Mouse (Mus musculus): Measurements from ENCODE around the gene Prdx2. TPM values are rescaled to one million over a fixed set of nuclear protein-coding genes. Genes with fewer than 3 reads are reported as not detected.

Prdx2 gene
- total RNA-seq, 1 experiment = 328 TPM

- DNase-seq (ENCODE audit: low read depth, low spot score) = no peak
- Histone ChIP-seq H3K9me3 (ENCODE audit: control insufficient read depth, insufficient read depth, low read depth, low read length) (no peaks in the 10 kb centered on the region), H3K4me1 (ENCODE audit: control insufficient read depth in 2 of 2, insufficient read depth in 2 of 2, low read length in 2 of 2, poor library complexity in 1 of 2) (peaks cover 0 to 4% of the 10 kb centered on the region in 2 experiments; a peak in 1 of 4 replicates), H3K27ac (ENCODE audit: insufficient read depth, low read depth, low read length, poor library complexity, severe bottlenecking) (no peak overlapping the region), H3K4me3 (ENCODE audit: insufficient read depth in 1 of 2, low read depth in 1 of 2, low read length in 2 of 2, poor library complexity in 1 of 2, severe bottlenecking in 1 of 2) (no peak overlapping the region), H3K9ac (ENCODE audit: insufficient read depth, low read depth, low read length, poor library complexity, severe bottlenecking) (no peak overlapping the region), H3K36me3 (ENCODE audit: control insufficient read depth, insufficient read depth, low read length, poor library complexity, severe bottlenecking) (no peaks in the 10 kb centered on the region)
- in situ Hi-C loops (cut with MboI; ENCODE audit: low sequenced_read_pairs in 2 of 2, unreplicated experiment in 2 of 2) = no loop called here
- TF ChIP-seq ZC3H11A (IDR thresholded peaks at IDR 0.05; ENCODE audit: borderline replicate concordance, low read depth, low read length) (no peak), HCFC1 (IDR thresholded peaks at IDR 0.05; ENCODE audit: borderline replicate concordance, insufficient read depth, low read length) (no peak), ZNF384 (IDR thresholded peaks at IDR 0.05; ENCODE audit: low read depth, low read length) (no peak), MAFK (IDR thresholded peaks at IDR 0.05; ENCODE audit: insufficient read depth, low read depth, low read length) (no peak), CHD2 (IDR thresholded peaks at IDR 0.05; ENCODE audit: low read depth, low read length) (no peak)
These were observed 33.9 kb upstream of the Prdx2 start for GRCm38 (mm10) chr8:84935489-84935888.

GRCm38 (mm10) chr8:84936041-84936961 lies 33.1 kb upstream of the Prdx2 start:
- DNase-seq (ENCODE audit: low read depth, low spot score) = no peak
- in situ Hi-C loops (cut with MboI; ENCODE audit: low sequenced_read_pairs in 2 of 2, unreplicated experiment in 2 of 2) = no loop called here
- H3K9ac ChIP-seq (ENCODE audit: insufficient read depth, low read depth, low read length, poor library complexity, severe bottlenecking) = peak overlapping the region; percentile 71; the same call in 1 of the 2 replicates

GRCm38 (mm10) chr8:84936962-84937546 lies 32.3 kb upstream of the Prdx2 start, which contains the start of gene Mast1:
TSS of gene Mast1 (minus strand) at chr8:84937359.
- in situ Hi-C loops (cut with MboI; ENCODE audit: low sequenced_read_pairs in 2 of 2, unreplicated experiment in 2 of 2) = no loop called here
- DNase-seq (ENCODE audit: low read depth, low spot score) = no peak
- TF ChIP-seq CHD2 (IDR thresholded peaks at IDR 0.05; ENCODE audit: low read depth, low read length) (no peak), HCFC1 (IDR thresholded peaks at IDR 0.05; ENCODE audit: borderline replicate concordance, insufficient read depth, low read length) (0 out of 2 replicates have a peak, but pooled peaks have one; percentile 35)
- peak within 1 kb of the TSS; percentile 83 to 86 for H3K4me3 ChIP-seq (ENCODE audit: insufficient read depth in 1 of 2, low read depth in 1 of 2, low read length in 2 of 2, poor library complexity in 1 of 2, severe bottlenecking in 1 of 2)
- no peak within 1 kb of the TSS for H3K27ac ChIP-seq (ENCODE audit: insufficient read depth, low read depth, low read length, poor library complexity, severe bottlenecking)
- peak within 1 kb of the TSS; percentile 71 for H3K9ac ChIP-seq (ENCODE audit: insufficient read depth, low read depth, low read length, poor library complexity, severe bottlenecking)
- no peaks in the 10 kb centered on the region for H3K36me3 ChIP-seq (ENCODE audit: control insufficient read depth, insufficient read depth, low read length, poor library complexity, severe bottlenecking)
- H3K9me3 ChIP-seq (ENCODE audit: control insufficient read depth, insufficient read depth, low read depth, low read length) = no peaks in the 10 kb centered on the region
- peaks cover 0 to 4% of the 10 kb centered on the region in 2 experiments; a peak in 1 of 4 replicates for H3K4me1 ChIP-seq (ENCODE audit: control insufficient read depth in 2 of 2, insufficient read depth in 2 of 2, low read length in 2 of 2, poor library complexity in 1 of 2)

More at GRCm38 (mm10) chr8:84936041-84936961, 33.1 kb upstream of the Prdx2 start:
- Histone ChIP-seq H3K36me3 (ENCODE audit: control insufficient read depth, insufficient read depth, low read length, poor library complexity, severe bottlenecking) (no peaks in the 10 kb centered on the region), H3K27ac (ENCODE audit: insufficient read depth, low read depth, low read length, poor library complexity, severe bottlenecking) (no peak overlapping the region), H3K9me3 (ENCODE audit: control insufficient read depth, insufficient read depth, low read depth, low read length) (no peaks in the 10 kb centered on the region), H3K4me3 (ENCODE audit: insufficient read depth in 1 of 2, low read depth in 1 of 2, low read length in 2 of 2, poor library complexity in 1 of 2, severe bottlenecking in 1 of 2) (peak overlapping the region; percentile 83 to 86), H3K4me1 (ENCODE audit: control insufficient read depth in 2 of 2, insufficient read depth in 2 of 2, low read length in 2 of 2, poor library complexity in 1 of 2) (peaks cover 0 to 4% of the 10 kb centered on the region in 2 experiments; a peak in 1 of 4 replicates)
- TF ChIP-seq HCFC1 (IDR thresholded peaks at IDR 0.05; ENCODE audit: borderline replicate concordance, insufficient read depth, low read length) = no peak

GRCm38 (mm10) chr8:84937620-84938485 lies 31.5 kb upstream of the Prdx2 start:
- in situ Hi-C loops (cut with MboI; ENCODE audit: low sequenced_read_pairs in 2 of 2, unreplicated experiment in 2 of 2) = no loop called here
- H3K36me3 ChIP-seq (ENCODE audit: control insufficient read depth, insufficient read depth, low read length, poor library complexity, severe bottlenecking) = no peaks in the 10 kb centered on the region
- no peak for TF ChIP-seq CHD2 (IDR thresholded peaks at IDR 0.05; ENCODE audit: low read depth, low read length)
- no peak for TF ChIP-seq ZC3H11A (IDR thresholded peaks at IDR 0.05; ENCODE audit: borderline replicate concordance, low read depth, low read length)
- no peak for TF ChIP-seq ZNF384 (IDR thresholded peaks at IDR 0.05; ENCODE audit: low read depth, low read length)
- H3K9ac ChIP-seq (ENCODE audit: insufficient read depth, low read depth, low read length, poor library complexity, severe bottlenecking) = no peak overlapping the region
- no peak overlapping the region for H3K27ac ChIP-seq (ENCODE audit: insufficient read depth, low read depth, low read length, poor library complexity, severe bottlenecking)
- no peak for DNase-seq (ENCODE audit: low read depth, low spot score)
- H3K4me3 ChIP-seq (ENCODE audit: insufficient read depth in 1 of 2, low read depth in 1 of 2, low read length in 2 of 2, poor library complexity in 1 of 2, severe bottlenecking in 1 of 2) = peak overlapping the region in 1 of 2 experiments; percentile 83; a peak in 2 of 4 replicates
- no peaks in the 10 kb centered on the region for H3K9me3 ChIP-seq (ENCODE audit: control insufficient read depth, insufficient read depth, low read depth, low read length)
- H3K4me1 ChIP-seq (ENCODE audit: control insufficient read depth in 2 of 2, insufficient read depth in 2 of 2, low read length in 2 of 2, poor library complexity in 1 of 2) = peaks cover 0 to 4% of the 10 kb centered on the region in 2 experiments; a peak in 1 of 4 replicates
